Mouse (Mus musculus) c-Kit-negative CD71-positive TER-119-positive erythroid progenitor cells, embryonic 14.5 days (primary cell): ENCODE data around the gene Drd4.

ENCODE experiments used
- DNase-seq: peaks from one replicate; pipeline ENCODE4 v3.0.0-alpha.2; 2013; ENCODE audit warnings: low read depth, low spot score

Gene Drd4

DNA sequence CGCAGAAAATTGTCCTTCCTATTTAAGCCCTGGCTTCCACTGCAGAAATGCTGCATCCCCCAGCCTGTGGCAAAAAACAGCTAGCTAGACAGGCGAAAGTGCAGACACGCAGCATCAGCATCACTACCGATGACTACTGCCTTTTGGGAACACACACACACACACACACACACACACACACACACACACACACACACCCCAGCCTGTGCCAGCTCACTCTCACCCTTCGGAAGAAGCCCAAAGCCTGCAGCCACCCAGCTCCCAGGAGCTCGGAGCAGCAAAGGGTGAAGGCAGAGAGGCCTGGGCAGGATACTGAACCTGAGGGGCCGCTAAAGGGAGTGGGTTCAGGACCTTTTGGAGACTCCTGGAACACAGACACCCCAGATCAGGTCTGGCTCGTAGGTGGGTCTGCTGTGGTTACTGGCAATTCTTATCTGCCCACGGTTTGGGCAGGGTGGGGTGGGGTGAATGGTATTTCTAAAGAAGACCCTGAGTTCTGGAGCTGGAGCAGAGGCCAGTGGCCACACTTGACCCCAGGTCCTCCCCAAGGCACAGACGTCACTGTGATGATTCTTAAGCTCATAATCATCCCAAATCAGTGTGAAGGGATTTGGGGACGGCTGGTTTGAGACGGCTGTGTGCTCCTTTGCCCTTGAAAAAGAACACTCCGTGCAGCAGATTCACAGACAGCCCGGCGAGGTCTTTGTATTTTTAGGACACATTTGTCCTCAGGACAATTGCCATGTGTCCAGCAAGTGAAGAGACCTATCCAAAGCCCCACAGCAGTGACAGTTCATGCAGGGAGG lies 980 bp downstream of the Drd4 start:
- DNase-seq: no peak

DNA sequence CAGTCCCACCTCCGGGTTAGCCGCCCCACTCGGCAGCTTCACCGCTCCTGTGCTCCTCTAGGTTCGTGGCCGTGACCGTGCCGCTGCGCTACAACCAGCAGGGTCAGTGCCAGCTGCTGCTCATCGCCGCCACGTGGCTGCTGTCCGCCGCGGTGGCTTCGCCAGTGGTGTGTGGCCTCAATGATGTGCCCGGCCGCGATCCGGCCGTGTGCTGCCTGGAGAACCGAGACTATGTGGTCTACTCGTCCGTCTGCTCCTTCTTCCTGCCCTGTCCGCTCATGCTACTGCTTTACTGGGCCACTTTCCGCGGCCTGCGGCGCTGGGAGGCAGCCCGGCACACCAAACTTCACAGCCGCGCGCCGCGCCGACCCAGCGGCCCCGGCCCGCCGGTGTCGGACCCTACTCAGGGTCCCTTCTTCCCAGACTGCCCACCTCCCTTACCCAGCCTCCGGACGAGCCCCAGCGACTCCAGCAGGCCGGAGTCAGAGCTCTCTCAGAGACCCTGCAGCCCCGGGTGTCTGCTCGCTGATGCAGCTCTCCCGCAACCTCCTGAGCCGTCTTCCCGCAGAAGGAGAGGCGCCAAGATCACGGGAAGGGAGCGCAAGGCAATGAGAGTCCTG lies 2.2 kb downstream of the Drd4 start:
- no peak for DNase-seq

DNA sequence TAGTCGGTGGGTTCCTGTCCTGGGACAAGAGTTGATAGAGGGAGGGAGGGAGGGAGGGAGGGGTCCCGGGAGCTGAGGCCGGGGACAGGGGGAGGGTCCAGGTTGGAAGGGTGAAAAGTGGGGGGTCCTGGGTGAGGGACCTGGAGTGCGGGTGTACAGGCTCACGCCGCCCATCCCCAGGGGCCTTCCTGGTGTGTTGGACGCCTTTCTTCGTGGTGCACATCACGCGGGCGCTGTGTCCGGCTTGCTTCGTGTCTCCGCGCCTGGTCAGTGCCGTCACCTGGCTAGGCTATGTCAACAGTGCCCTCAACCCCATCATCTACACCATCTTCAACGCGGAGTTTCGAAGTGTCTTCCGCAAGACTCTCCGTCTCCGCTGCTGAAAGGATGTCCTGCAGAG lies 2.7 kb downstream of the Drd4 start:
- no peak for DNase-seq

DNA sequence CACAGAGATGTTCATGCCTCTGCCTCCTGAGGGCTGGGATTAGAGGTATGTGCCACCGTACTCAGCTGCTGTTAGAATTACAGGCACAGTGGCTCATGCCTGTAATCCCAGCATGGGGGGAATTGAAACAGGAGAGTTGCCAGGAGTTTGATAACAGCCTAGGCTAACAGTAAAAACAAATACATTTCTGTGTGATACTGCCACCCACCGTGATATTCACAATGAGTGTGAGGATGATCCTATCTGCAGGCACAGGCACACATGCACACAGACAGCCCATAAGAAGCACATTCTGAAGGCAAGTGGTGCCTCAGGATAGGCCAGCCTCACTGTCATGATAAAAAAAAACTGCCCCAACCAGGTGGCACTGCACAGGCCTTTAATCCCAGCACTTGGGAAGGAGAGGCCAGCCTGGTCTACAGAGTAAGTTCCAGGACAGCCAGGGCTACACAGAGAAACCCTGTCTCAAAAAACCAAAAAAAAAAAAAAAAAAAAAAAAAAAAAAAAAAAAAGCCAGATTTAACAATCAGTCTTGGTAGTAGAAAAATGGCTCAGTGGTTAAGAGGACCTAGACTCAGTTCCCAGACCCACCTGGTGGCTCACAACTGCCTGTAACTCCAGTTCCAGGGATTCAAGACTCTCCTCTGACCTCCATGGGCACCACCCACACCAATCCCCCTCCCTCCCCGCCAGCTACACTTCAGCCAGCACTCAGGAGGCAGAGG lies 6.3 kb downstream of the Drd4 start:
- no peak for DNase-seq

DNA sequence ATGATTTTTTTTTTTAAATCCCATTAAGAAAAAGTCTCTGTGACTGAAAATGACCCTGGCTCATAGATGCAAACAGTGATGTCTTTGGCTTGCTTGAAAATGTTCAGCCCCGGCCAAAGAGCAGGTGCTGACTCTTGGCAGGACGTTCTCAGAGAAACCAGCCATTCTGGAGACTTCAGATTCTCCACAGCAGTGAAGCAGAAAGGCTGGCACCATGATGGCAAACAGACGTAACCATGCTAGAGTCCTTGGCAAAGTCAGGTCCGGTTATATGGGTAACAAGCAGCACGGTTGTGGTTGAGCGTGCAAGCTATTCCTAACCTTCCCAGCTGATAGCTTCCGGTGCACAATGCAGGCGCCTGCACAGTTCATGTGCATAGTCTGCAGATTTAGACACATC lies 7.4 kb downstream of the Drd4 start:
- DNase-seq: no peak

DNA sequence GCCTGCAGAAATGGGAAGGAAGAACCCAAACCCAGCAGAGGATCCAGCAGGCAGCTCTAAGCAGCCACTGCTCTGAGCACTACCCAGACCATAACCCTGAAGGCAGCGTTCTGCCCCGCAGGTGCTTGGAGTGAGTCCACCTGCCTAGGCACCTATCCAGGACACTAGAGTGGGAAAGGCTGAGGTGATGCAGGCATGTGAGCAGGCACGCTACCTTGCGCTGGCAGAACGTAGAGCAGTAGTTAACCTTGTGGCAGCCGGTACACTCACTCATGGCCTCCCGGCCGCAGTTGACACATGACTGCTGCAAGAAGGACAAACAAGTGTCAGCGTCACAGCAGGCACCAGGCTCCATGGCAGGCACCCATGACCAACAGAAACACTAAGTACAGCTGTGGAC lies 9.6 kb downstream of the Drd4 start:
- no peak for DNase-seq

DNA sequence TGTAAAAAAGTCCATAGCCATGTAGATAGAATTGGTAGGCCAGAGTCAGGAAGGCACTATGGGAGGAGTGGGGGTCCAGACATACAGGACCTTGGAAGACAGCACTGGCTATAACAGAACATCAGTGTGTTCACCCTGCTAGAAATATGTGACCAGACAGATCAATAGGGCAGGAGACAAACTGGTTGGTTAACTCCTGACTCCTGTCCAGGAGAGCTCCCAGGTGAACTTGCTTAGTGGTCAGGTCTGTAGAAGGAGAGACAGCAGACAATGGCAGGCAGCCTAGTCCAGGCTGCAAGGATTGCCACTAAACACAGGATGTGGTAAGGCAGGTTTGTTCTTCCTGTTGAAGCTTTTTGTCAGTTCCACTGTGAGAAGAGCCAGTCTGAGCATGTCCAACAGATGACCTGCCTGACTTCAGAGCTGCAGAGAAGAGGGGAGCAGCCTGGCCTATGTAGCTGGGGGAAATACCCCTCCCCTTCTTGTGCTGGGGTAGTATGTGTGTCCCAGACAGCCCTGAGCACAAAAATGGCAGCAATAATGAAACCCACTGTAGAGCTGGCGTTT lies 11.0 kb downstream of the Drd4 start:
- no peak for DNase-seq

DNA sequence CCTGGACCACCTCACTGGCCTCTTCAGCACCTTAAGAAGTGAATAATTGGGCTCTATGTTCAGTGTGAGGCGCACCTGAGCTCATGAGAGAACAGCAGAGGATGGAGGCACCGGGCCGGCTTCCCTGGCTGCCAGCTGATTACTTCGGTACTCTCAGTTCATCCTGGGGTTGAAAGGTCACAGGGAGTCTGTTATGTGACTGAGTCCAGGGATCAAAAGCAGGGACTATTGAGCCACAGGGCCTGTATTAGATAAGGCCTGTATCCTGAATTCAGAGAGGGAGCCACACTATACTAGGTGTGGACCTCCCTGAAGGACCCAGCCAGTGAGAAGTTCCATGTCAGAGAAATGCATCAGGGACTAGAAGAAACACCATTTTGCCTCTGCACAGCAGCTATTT lies 12.7 kb downstream of the Drd4 start:
- DNase-seq: no peak

DNA sequence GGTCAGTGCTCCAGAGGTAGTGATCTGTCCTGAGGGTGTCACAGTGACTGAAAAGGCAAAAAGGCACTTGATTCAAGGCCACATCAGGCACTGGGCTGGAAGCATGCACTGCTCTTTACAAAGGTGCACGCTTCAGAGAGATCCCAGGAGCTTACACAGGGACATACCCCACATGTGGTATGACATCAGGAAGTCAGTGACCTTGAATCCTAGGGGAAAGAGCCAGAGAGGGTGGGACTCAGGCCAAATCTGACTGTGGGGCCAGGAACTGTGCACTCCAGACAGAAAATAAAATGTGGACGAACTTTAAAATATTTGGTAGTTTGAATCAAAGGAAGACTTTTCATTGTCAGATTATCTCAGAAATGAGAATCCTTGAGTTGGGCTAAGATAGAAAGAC lies 22.6 kb downstream of the Drd4 start:
- no peak for DNase-seq

DNA sequence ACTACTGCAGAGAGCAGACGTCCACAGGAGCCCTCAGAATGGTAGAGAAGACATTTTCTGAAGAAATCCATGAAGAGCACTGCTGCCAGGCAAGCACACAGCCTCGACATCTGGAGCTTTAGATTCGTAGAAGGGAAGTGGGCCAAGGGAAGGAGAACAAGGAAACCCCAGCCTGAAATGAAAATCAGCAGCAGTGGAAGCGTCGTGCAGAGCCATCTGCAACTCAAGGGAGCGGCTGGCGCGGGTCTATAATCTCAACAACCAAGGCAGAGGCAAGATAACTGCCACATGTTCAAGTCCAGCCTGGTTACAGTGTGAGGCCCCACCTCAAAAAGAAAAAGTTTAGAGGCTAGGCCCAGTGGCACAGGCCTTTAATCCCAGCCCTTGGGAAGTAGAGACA lies 23.3 kb downstream of the Drd4 start:
- no peak for DNase-seq

DNA sequence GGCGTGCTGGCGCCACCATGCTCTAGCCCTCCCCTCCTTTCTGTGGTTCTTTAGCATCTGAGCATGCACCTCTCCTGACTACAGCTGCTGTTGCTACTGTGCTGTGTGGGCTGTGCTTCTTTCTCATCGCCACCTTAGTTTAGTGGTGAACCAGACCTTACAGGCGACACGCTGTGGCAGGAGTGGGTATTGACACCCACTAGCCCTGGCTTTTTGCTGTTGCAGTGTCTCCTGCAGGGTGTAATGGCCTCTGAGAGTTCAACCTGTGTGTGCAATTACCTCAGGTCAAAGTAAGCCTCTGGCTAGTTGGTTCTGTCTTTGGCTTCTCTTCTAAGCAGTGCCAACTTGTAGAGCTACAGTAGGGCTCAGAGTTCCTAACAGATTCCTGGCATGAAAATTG lies 24.2 kb downstream of the Drd4 start:
- DNase-seq: no peak

DNA sequence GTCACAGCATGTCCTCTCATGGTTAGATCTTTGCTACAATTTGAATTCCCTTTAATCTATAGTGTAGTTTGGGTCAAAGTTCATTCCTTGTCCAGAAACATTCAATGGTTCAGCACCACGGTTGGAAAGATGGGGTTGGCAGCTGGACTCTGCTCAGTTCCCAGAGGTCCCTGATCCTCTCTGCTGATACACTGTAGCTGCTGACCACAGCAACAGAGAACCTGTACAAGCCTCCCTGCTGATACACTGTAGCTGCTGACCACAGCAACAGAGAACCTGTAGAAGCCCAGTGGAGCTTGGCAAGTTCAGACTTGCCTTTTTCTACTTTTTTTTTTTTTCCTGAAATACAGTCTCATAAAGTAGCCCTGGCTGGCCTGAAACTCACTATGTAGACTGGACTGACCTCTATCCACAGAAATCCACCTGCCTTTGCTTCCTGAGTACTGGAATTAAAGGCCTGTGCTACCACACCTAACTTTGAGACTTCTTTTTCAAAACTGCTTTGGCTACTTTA lies 25.9 kb downstream of the Drd4 start:
- DNase-seq: no peak

DNA sequence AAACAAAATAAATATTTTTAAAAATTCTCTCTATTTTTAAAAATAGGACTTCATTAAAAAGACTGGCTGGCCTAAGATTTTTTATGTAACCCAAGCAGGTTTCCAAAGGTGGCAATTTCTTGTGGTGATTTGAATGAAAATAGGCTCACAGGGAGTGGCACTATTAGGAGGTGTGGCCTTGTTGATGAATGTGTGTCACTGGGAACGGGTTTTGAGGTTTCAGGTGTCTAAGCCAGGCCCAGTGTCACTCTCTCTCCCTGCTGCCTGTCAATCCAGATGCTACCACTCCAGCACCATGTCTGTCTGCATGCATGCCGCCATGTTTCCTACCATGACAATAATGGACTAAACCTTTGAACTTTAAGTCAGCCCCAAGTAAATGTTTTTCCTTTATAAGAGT lies 27.6 kb downstream of the Drd4 start:
- no peak for DNase-seq

DNA sequence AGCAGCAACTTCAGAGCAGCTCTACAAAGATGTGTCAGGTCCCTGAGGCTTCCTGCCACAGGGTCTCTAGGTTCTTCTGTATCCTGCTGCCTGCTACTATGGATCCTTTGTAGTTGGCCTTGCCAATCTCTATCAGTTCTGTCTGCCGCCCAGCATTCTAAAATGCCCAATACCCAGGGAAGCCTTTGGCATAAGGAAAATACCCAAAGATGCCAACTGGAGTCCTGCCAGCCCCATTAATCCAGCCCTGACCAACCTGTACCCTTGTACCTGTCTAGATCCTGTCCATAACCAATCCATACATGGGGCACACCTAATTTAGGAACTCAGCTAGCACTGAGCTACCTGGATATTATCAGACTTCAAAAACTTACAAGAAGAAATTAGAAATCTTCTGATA lies 32.9 kb downstream of the Drd4 start:
- no peak for DNase-seq

DNA sequence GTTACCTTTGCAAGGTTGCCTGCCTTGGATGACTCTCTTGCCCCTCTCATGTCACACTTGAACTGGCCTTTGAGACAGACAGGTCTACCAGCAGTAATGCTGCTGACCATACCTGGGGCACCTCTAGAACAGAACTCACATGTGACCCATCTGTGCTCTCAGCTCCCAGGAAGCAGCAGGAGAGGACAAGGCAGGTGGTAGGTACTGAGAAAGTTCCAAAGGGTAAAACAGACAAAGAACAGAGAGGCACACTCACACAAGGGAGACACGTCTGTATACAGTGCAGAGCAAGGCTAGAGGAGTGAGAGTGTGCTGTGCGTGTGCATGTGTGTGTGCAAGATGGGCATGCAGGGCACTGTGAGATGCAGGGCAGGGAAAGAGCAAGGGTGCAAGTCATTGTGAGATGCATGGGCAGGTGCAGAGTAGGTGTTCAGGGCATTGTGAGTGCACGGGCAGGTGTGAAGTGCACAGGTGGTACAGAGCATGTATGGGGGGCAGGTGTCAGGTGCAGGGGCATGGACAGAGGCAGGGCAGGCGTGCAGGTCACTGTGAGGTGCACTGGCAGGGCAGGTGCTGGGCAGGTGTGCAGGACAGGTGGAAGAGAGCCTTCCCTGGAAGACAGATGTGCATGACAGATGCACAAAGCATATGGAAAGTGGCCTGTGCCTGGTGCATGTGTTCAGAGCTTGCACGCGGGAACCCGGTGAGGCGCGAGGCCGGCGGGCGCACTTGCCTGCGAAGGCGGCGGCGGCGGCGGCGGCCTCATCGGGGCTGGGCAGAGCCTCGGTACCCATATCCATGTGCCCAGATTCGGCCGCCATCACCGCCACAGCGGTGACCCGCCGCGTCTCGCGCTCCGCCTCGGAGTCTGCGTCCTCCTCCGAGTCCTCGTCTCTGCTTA lies 35.0 kb downstream of the Drd4 start:
- DNase-seq: no peak

DNA sequence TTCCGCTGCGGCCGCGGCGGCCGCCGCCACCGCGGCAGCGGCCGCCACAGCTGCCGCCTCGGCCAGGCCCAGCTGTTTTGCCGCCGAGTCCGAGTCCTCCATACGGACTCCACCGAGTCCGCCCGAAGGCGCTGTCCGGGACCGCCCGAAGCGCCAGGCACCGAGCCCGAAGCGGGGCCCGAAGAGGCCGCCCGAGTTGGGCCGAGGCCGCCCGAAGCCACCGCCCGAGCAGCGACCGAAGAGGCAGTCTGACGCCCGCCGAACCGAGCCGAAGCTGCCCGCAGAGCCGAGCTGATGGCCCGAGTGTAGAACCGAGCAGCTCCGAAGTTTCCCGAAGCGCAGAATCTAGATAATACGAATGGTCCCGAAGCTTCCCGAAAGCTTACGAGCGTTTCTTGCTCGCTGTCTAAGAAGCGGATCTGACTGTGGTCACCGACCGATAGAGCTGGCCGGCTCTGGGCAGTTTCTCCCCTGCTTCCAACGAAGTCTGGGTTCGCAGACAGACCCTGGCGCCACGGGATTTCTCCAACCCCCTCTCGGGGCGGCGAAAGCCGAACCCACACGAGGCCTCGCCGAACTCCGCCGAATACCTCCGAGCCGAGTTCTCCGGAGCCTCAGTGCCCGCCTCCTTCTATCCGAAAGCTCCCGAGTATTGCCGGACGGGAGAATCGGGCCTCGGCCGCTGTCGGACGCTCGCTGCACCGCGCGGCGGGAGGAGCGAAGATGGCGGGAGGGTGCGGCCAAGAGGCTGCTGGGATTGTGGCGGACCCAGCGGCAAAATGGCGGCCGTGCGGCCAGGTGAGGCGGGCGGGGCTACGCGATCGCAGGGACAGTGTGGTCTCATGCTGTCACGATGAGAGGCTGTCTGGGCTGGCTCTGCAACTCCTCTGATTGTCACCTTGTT lies 35.9 kb downstream of the Drd4 start, which contains the start of the genes Deaf1 and Tmem80:
Gene Deaf1 (minus strand): TSS at position 222 of the 904 bp plus-strand sequence.
Gene Tmem80 (plus strand): TSS at position 271 of the 904 bp plus-strand sequence.
- peak; percentile 96 for DNase-seq

DNA sequence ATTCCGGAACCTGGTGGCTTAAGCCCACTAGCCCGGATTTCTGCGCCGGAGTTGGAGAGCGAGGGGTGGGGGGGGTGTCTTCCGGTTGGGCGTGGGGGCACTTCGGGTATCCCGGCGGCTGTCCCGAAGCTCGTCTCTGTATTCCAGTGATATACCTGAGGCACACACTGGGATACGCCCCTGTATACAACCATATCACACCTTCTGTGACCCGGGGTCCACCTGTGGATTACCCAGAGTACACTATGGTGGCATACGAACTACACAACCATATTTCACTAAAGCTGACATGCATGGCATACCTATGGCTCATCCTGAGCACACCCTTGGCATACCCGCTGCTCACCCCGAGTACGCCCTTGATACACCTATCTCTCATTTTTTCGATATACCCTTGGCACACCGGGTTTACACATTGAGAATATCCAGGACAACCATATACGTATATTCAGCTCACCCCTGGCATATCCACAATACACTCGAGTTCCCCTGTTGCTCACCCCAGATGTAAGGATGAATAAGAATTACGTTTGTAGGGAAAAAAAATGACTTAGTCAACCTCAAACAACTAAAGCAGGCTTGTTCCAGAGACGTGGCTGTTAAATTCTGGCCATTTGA lies 36.7 kb downstream of the Drd4 start:
- DNase-seq: no peak

DNA sequence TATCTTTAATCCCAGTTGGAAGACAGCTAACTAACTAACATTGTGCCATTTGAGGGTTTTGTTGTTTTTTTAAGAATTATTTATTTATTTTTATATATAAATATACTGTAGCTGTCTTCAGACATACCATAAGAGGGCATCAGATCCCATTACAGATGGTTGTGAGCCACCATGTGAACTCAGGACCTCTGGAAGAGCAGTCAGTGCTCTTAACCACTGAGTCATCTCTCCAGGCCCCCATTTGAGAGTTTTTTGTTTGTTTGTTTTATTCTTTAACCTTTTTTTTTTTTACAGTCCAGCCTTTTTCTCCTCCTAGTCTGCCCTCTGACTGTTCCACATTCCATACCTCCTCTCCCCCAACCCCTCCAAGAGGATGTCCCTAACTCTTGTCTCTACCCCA lies 38.9 kb downstream of the Drd4 start:
- no peak for DNase-seq

DNA sequence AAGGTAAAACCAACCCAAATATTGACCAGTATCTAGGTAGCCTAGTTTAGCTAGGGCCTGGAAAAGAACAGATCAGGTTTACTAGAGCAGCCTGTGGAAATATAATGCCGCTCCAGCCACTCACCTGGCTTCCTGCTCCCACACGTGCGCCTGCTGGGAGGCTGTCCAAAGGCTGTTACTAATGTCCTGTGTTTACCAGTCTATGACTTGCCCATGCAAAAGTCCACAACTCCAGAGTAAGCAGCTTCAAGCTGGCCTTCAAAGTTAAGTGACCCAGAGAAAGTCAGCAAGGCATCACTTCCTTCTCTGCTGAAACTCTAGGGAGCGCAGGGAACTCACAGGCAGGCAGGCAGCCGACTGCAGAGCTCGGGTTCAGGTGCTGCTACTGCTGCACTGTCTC lies 40.2 kb downstream of the Drd4 start:
- no peak for DNase-seq
